Mouse (Mus musculus): ENCODE measurements around the gene Gadd45a.

DNA sequence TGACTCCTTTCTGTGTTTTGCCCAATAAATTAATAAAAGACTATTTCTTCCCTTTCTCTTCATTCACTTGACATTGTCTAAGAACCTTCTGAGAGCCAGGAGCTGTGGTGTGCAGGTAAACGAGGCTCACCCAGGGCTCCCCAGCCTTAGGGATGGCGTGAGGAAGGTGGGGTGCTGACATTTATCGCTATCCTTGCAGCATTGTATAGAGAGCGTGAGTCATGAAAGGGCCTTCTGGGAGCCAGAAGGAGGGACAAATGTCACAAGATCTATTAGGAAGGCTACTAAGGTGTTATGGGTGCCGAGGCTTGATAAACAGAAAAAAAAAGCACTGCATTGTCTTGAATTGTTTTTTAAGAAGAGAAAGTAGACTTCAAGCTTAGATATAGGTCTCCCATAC lies 15.9 kb downstream of the Gadd45a start:
- no peak for TF ChIP-seq EP300 (optimal IDR thresholded peaks at IDR 0.05)
- no peak for TF ChIP-seq CTCF (IDR thresholded peaks at IDR 0.05; ENCODE audit: low read depth)

All from stomach, postnatal 0 days (tissue).